Mouse (Mus musculus) MEL (cell line): Measurements from ENCODE around the gene Uba5.

Experiments
- BHLHE40 ChIP-seq: IDR thresholded peaks from 2 replicates; pipeline ENCODE4 v1.6.1; 2012; ENCODE audit warnings: low read depth, mild to moderate bottlenecking, inconsistent platforms, low read length, improper control_type of control experiment, borderline replicate concordance
- CHD1 ChIP-seq: IDR thresholded peaks from 2 replicates; pipeline ENCODE4 v1.6.1; 2012; ENCODE audit warnings: low read depth, mild to moderate bottlenecking, inconsistent platforms, low read length, improper control_type of control experiment
- CTCF ChIP-seq, 3 experiments: IDR thresholded peaks in 2 of 3; conservative IDR thresholded peaks in 1 of 3; 2 replicates each; pipeline ENCODE4 v1.5.1; 2011 to 2012; ENCODE audit warnings: low read length in 3 of 3, low read depth in 2 of 3, mild to moderate bottlenecking in 2 of 3, improper control_type of control experiment in 1 of 3, inconsistent platforms in 1 of 3, mixed read lengths in 1 of 3, moderate library complexity in 1 of 3; ENCODE audit not compliant: control insufficient read depth in 1 of 3, insufficient read depth in 1 of 3, poor library complexity in 1 of 3, severe bottlenecking in 1 of 3
- E2F4 ChIP-seq: IDR thresholded peaks from 2 replicates; pipeline ENCODE4 v1.6.1; 2011; ENCODE audit warnings: low read depth, low read length, improper control_type of control experiment, borderline replicate concordance
- ELF1 ChIP-seq: IDR thresholded peaks from 2 replicates; pipeline ENCODE4 v1.6.1; 2014; ENCODE audit warnings: low read depth, mild to moderate bottlenecking, inconsistent platforms, low read length, improper control_type of control experiment, moderate library complexity
- MAFK ChIP-seq: IDR thresholded peaks from 2 replicates; pipeline ENCODE4 v1.6.1; 2011; ENCODE audit warnings: low read depth, mild to moderate bottlenecking, low read length, improper control_type of control experiment, borderline replicate concordance
- NRF1 ChIP-seq: IDR thresholded peaks from 2 replicates; pipeline ENCODE4 v1.6.1; 2014; ENCODE audit warnings: low read depth, mild to moderate bottlenecking, inconsistent platforms, low read length, improper control_type of control experiment, moderate library complexity; ENCODE audit not compliant: poor library complexity, insufficient read depth, severe bottlenecking
- POLR2A ChIP-seq, 2 experiments: IDR thresholded peaks; 2 replicates each; pipeline ENCODE4 v1.6.1; 2011 to 2012; ENCODE audit warnings: low read length in 2 of 2, mild to moderate bottlenecking in 2 of 2, control low read depth in 1 of 2, improper control_type of control experiment in 1 of 2, low read depth in 1 of 2, moderate library complexity in 1 of 2; ENCODE audit not compliant: control insufficient read depth in 1 of 2, insufficient read depth in 1 of 2, poor library complexity in 1 of 2
- POLR2AphosphoS5 ChIP-seq: IDR thresholded peaks from 2 replicates; pipeline ENCODE4 v1.6.1; 2012; ENCODE audit warnings: low read depth, borderline replicate concordance, mild to moderate bottlenecking, inconsistent platforms, low read length, moderate library complexity, mixed read lengths
- TCF12 ChIP-seq: IDR thresholded peaks from 2 replicates; pipeline ENCODE4 v1.6.1; 2014; ENCODE audit warnings: low read depth, mild to moderate bottlenecking, inconsistent platforms, low read length, improper control_type of control experiment, moderate library complexity
- USF1 ChIP-seq: IDR thresholded peaks from 2 replicates; pipeline ENCODE4 v1.6.1; 2014; ENCODE audit warnings: low read depth, mild to moderate bottlenecking, inconsistent platforms, low read length, improper control_type of control experiment, moderate library complexity

GRCm38 (mm10) chr9:104039031-104039695 is 23.8 kb downstream of the Uba5 start:
- TF ChIP-seq MAFK (no peak), POLR2A (IDR thresholded peaks at IDR 0.05; ENCODE audit: control insufficient read depth in 1 of 2, insufficient read depth in 1 of 2, low read depth in 1 of 2, low read length in 2 of 2, poor library complexity in 1 of 2) (no peak), NRF1 (no peak), CTCF (IDR thresholded peaks at IDR 0.05 in 2 of 3, conservative IDR thresholded peaks at IDR 0.05 in 1 of 3; ENCODE audit: control insufficient read depth in 1 of 3, insufficient read depth in 1 of 3, low read depth in 2 of 3, low read length in 3 of 3, poor library complexity in 1 of 3, severe bottlenecking in 1 of 3) (no peak), E2F4 (no peak), CHD1 (no peak), USF1 (no peak), ELF1 (no peak), TCF12 (no peak), POLR2AphosphoS5 (no peak), BHLHE40 (no peak)
